Mouse (Mus musculus): ENCODE measurements around the gene Ist1. TPM values are rescaled to one million over a fixed set of nuclear protein-coding genes. Genes with fewer than 3 reads are reported as not detected.

Ist1 gene
- polyA plus RNA-seq, 1 experiment from 2014 or later = 136 TPM

DNA sequence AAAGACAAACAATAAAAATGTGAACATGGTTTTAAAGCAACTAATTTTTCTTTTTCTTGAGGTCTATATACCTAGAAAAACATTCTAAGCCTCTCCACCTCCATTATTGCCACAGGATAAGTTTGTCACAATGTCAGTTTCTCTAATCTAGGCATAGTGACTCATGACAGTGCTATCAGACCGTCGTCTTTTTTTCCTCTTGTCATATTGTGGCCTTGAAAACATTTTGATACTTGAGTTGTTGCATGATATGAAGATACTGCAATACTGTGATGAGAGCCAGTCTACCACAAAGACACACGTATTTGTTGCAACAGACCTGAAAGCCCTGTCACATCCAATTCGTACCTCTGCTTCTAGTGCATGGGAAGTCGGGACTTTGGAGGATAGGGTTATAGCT lies 21.9 kb upstream of the Ist1 start:
- Histone ChIP-seq H3K36me3 (ENCODE audit: insufficient read depth) (peaks cover 90% of the 10 kb centered on the region), H3K9me3 (ENCODE audit: low read depth, low read length) (no peaks in the 10 kb centered on the region), H3K27ac (ENCODE audit: low read depth) (no peak overlapping the region), H3K4me1 (ENCODE audit: insufficient read depth) (no peaks in the 10 kb centered on the region), H3K4me2 (no peak overlapping the region), H3K4me3 (ENCODE audit: low read depth, low read length) (no peak overlapping the region), H3K27me3 (ENCODE audit: insufficient read depth, low read length) (no peaks in the 10 kb centered on the region), H3K9ac (no peak overlapping the region)
- no peak for ATAC-seq (ENCODE audit: insufficient read depth)
- no peak for DNase-seq
- 86% methylated on average over 5 of the region's 5 CpGs for WGBS
- TF ChIP-seq CTCF (IDR thresholded peaks at IDR 0.05; ENCODE audit: low read depth) = no peak

DNA sequence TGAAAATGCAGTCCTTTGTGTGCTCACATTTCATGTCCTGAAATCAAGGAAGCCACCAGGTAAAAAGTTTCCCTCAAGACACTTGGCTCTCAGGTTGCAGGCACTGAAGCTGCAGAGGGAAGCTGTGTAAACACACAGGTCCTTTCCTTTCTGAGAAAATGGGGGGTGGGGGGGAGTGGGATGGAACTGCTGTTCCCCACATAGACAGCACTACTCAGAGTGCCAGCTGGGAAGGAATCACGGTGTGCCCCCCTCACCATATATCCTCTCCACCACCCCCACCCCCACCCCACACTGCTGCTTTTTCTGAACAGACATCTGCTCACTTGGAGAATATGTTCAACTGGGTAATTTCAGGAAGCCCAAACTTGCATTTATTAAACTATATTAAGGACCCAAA lies 19.5 kb upstream of the Ist1 start:
- Histone ChIP-seq H3K9ac (no peak overlapping the region), H3K27me3 (ENCODE audit: insufficient read depth, low read length) (no peaks in the 10 kb centered on the region), H3K27ac (ENCODE audit: low read depth) (no peak overlapping the region), H3K4me3 (ENCODE audit: low read depth, low read length) (no peak overlapping the region), H3K4me1 (ENCODE audit: insufficient read depth) (no peaks in the 10 kb centered on the region), H3K36me3 (ENCODE audit: insufficient read depth) (peaks cover 89% of the 10 kb centered on the region), H3K4me2 (no peak overlapping the region), H3K9me3 (ENCODE audit: low read depth, low read length) (no peaks in the 10 kb centered on the region)
- no peak for TF ChIP-seq CTCF (IDR thresholded peaks at IDR 0.05; ENCODE audit: low read depth)
- ATAC-seq (ENCODE audit: insufficient read depth) (no peak), DNase-seq (no peak)
- 71% methylated on average over 1 of the region's 1 CpGs for WGBS

DNA sequence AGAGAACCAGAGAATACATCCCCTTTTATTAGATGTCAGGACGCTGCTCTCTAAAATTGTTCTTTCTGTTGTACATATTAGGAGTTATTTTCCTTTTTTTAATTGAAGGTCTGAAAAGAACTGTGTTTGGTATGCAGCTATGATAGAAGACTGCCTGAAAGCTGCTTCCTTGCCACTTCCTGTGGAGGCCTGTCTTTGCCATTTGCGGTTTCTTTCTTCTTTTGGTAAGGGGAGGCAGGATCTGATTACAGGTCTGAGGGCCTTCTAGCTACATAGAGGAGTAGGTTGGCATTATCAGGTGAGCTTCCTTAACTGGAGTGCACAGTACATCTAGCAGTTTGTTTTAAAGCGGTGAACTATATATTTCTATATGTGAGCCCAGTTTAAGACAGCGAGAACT lies 14.9 kb upstream of the Ist1 start:
- H3K9ac ChIP-seq = no peak overlapping the region
- H3K36me3 ChIP-seq (ENCODE audit: insufficient read depth) = peaks cover 52% of the 10 kb centered on the region
- peaks cover 4% of the 10 kb centered on the region; the same call in 1 of the 2 replicates for H3K4me1 ChIP-seq (ENCODE audit: insufficient read depth)
- H3K4me3 ChIP-seq (ENCODE audit: low read depth, low read length) = no peak overlapping the region
- no peak for ATAC-seq (ENCODE audit: insufficient read depth)
- no peak for TF ChIP-seq CTCF (IDR thresholded peaks at IDR 0.05; ENCODE audit: low read depth)
- no peak for DNase-seq
- no peak overlapping the region for H3K27ac ChIP-seq (ENCODE audit: low read depth)
- no peaks in the 10 kb centered on the region for H3K27me3 ChIP-seq (ENCODE audit: insufficient read depth, low read length)
- H3K9me3 ChIP-seq (ENCODE audit: low read depth, low read length) = no peaks in the 10 kb centered on the region
- WGBS = 96% methylated on average over 4 of the region's 4 CpGs
- no peak overlapping the region for H3K4me2 ChIP-seq

DNA sequence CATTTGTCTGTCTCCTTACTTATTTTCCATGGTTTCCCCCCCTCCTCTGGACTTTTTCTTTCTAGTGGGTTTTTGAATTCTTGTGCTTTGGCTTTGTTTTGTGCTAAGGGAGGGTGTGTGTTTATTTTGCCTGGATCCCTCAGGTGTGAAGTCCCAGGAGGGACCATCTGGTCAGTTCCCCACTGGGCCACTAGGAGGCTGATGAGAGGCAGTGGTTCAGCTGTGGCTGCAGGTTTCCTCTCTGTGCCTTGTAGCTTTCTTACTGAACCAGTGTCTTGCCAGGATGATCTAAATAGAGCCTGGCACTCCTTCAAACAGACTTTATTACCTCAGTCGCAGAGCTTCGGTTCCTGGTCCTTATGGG lies 13.8 kb upstream of the Ist1 start:
- 21% methylated on average over 2 of the region's 2 CpGs for WGBS
- H3K9ac ChIP-seq = peak overlapping the region; percentile 99
- ATAC-seq (ENCODE audit: insufficient read depth) (0 out of 2 replicates have a peak, but pooled peaks have one; percentile 25), DNase-seq (peak; percentile 85)
- H3K4me2 ChIP-seq = peak overlapping the region; percentile 88
- TF ChIP-seq CTCF (IDR thresholded peaks at IDR 0.05; ENCODE audit: low read depth) = peak; percentile 89
- peaks cover 4% of the 10 kb centered on the region; the same call in 1 of the 2 replicates for H3K4me1 ChIP-seq (ENCODE audit: insufficient read depth)
- no peaks in the 10 kb centered on the region for H3K27me3 ChIP-seq (ENCODE audit: insufficient read depth, low read length)
- H3K27ac ChIP-seq (ENCODE audit: low read depth) = no peak overlapping the region
- H3K36me3 ChIP-seq (ENCODE audit: insufficient read depth) = peaks cover 41% of the 10 kb centered on the region
- H3K4me3 ChIP-seq (ENCODE audit: low read depth, low read length) = peak overlapping the region; percentile 96
- no peaks in the 10 kb centered on the region for H3K9me3 ChIP-seq (ENCODE audit: low read depth, low read length)

GRCm38 (mm10) chr8:109706076-109706873 lies 13.2 kb upstream of the Ist1 start:
- Histone ChIP-seq H3K4me2 (peak overlapping the region; percentile 88), H3K9me3 (ENCODE audit: low read depth, low read length) (no peaks in the 10 kb centered on the region), H3K9ac (peak overlapping the region; percentile 99), H3K36me3 (ENCODE audit: insufficient read depth) (peaks cover 35% of the 10 kb centered on the region), H3K27ac (ENCODE audit: low read depth) (peak overlapping the region; percentile 96; the same call in 1 of the 2 replicates), H3K27me3 (ENCODE audit: insufficient read depth, low read length) (no peaks in the 10 kb centered on the region), H3K4me1 (ENCODE audit: insufficient read depth) (peaks cover 4% of the 10 kb centered on the region; the same call in 1 of the 2 replicates), H3K4me3 (ENCODE audit: low read depth, low read length) (peak overlapping the region; percentile 96)
- TF ChIP-seq CTCF (IDR thresholded peaks at IDR 0.05; ENCODE audit: low read depth) = no peak
- WGBS = 2% methylated on average over 30 of the region's 30 CpGs
- DNase-seq (peak; percentile 55), ATAC-seq (ENCODE audit: insufficient read depth) (peak; percentile 36)

GRCm38 (mm10) chr8:109705320-109706075 lies 12.4 kb upstream of the Ist1 start, which contains the start of gene Zfp821:
TSS of gene Zfp821 (plus strand) at chr8:109705546.
- under 1% methylated on average over 95 of the region's 100 CpGs for WGBS
- peak; percentile 85 for ATAC-seq (ENCODE audit: insufficient read depth)
- Histone ChIP-seq H3K4me2 (peak within 1 kb of the TSS; percentile 88), H3K9me3 (ENCODE audit: low read depth, low read length) (no peaks in the 10 kb centered on the region), H3K27ac (ENCODE audit: low read depth) (peak within 1 kb of the TSS; percentile 96), H3K4me1 (ENCODE audit: insufficient read depth) (peaks cover 4% of the 10 kb centered on the region; the same call in 1 of the 2 replicates), H3K9ac (peak within 1 kb of the TSS; percentile 99), H3K4me3 (ENCODE audit: low read depth, low read length) (peak within 1 kb of the TSS; percentile 96), H3K36me3 (ENCODE audit: insufficient read depth) (peaks cover 27% of the 10 kb centered on the region), H3K27me3 (ENCODE audit: insufficient read depth, low read length) (0 out of 2 replicates have a peak, but pooled peaks cover 2% of the 10 kb centered on the region)
- TF ChIP-seq CTCF (IDR thresholded peaks at IDR 0.05; ENCODE audit: low read depth) = no peak
- peak; percentile 98 for DNase-seq

Data from lung, embryonic 14.5 days (tissue).